Mouse (Mus musculus): Measurements from ENCODE around the gene Sgce.

Sgce gene

GRCm38 (mm10) chr6:4738034-4738629, 8.9 kb downstream of the Sgce start:
- DNase-seq (ENCODE audit: low read depth, low spot score): no peak
- no peaks in the 10 kb centered on the region for H3K36me3 ChIP-seq (ENCODE audit: control insufficient read depth, insufficient read depth, low read length, poor library complexity, severe bottlenecking)
- H3K27me3 ChIP-seq (ENCODE audit: control insufficient read depth, insufficient read depth, low read length, poor library complexity, severe bottlenecking): no peaks in the 10 kb centered on the region

- Histone ChIP-seq H3K36me3 (ENCODE audit: control insufficient read depth, insufficient read depth, low read length, poor library complexity, severe bottlenecking) (no peaks in the 10 kb centered on the region), H3K27me3 (ENCODE audit: control insufficient read depth, insufficient read depth, low read length, poor library complexity, severe bottlenecking) (no peaks in the 10 kb centered on the region)
- DNase-seq (ENCODE audit: low read depth, low spot score): no peak
These were observed 10.6 kb downstream of the Sgce start for GRCm38 (mm10) chr6:4736372-4736771.

- no peaks in the 10 kb centered on the region for H3K36me3 ChIP-seq (ENCODE audit: control insufficient read depth, insufficient read depth, low read length, poor library complexity, severe bottlenecking)
- no peaks in the 10 kb centered on the region for H3K27me3 ChIP-seq (ENCODE audit: control insufficient read depth, insufficient read depth, low read length, poor library complexity, severe bottlenecking)
- no peak for DNase-seq (ENCODE audit: low read depth, low spot score)
These were observed 13.8 kb downstream of the Sgce start for GRCm38 (mm10) chr6:4733208-4733607.

GRCm38 (mm10) chr6:4731675-4732074, 15.3 kb downstream of the Sgce start:
- no peak for DNase-seq (ENCODE audit: low read depth, low spot score)
- Histone ChIP-seq H3K36me3 (ENCODE audit: control insufficient read depth, insufficient read depth, low read length, poor library complexity, severe bottlenecking) (no peaks in the 10 kb centered on the region), H3K27me3 (ENCODE audit: control insufficient read depth, insufficient read depth, low read length, poor library complexity, severe bottlenecking) (no peaks in the 10 kb centered on the region)

GRCm38 (mm10) chr6:4728305-4728704, 18.7 kb downstream of the Sgce start:
- no peaks in the 10 kb centered on the region for H3K27me3 ChIP-seq (ENCODE audit: control insufficient read depth, insufficient read depth, low read length, poor library complexity, severe bottlenecking)
- no peak for DNase-seq (ENCODE audit: low read depth, low spot score)
- H3K36me3 ChIP-seq (ENCODE audit: control insufficient read depth, insufficient read depth, low read length, poor library complexity, severe bottlenecking): no peaks in the 10 kb centered on the region

- no peaks in the 10 kb centered on the region for H3K27me3 ChIP-seq (ENCODE audit: control insufficient read depth, insufficient read depth, low read length, poor library complexity, severe bottlenecking)
- no peaks in the 10 kb centered on the region for H3K36me3 ChIP-seq (ENCODE audit: control insufficient read depth, insufficient read depth, low read length, poor library complexity, severe bottlenecking)
- DNase-seq (ENCODE audit: low read depth, low spot score): no peak
These were observed 22.8 kb downstream of the Sgce start for GRCm38 (mm10) chr6:4723998-4724757.

- no peaks in the 10 kb centered on the region for H3K36me3 ChIP-seq (ENCODE audit: control insufficient read depth, insufficient read depth, low read length, poor library complexity, severe bottlenecking)
- no peaks in the 10 kb centered on the region for H3K27me3 ChIP-seq (ENCODE audit: control insufficient read depth, insufficient read depth, low read length, poor library complexity, severe bottlenecking)
- no peak for DNase-seq (ENCODE audit: low read depth, low spot score)
These were observed 24.3 kb downstream of the Sgce start for GRCm38 (mm10) chr6:4722739-4723138.

- no peaks in the 10 kb centered on the region for H3K27me3 ChIP-seq (ENCODE audit: control insufficient read depth, insufficient read depth, low read length, poor library complexity, severe bottlenecking)
- H3K36me3 ChIP-seq (ENCODE audit: control insufficient read depth, insufficient read depth, low read length, poor library complexity, severe bottlenecking): no peaks in the 10 kb centered on the region
- DNase-seq (ENCODE audit: low read depth, low spot score): no peak
These were observed 24.9 kb downstream of the Sgce start for GRCm38 (mm10) chr6:4722142-4722541.

- no peaks in the 10 kb centered on the region for H3K27me3 ChIP-seq (ENCODE audit: control insufficient read depth, insufficient read depth, low read length, poor library complexity, severe bottlenecking)
- no peaks in the 10 kb centered on the region for H3K36me3 ChIP-seq (ENCODE audit: control insufficient read depth, insufficient read depth, low read length, poor library complexity, severe bottlenecking)
- DNase-seq (ENCODE audit: low read depth, low spot score): no peak
These were observed 29.7 kb downstream of the Sgce start for GRCm38 (mm10) chr6:4717344-4717743.

GRCm38 (mm10) chr6:4716171-4716570, 30.8 kb downstream of the Sgce start:
- Histone ChIP-seq H3K36me3 (ENCODE audit: control insufficient read depth, insufficient read depth, low read length, poor library complexity, severe bottlenecking) (no peaks in the 10 kb centered on the region), H3K27me3 (ENCODE audit: control insufficient read depth, insufficient read depth, low read length, poor library complexity, severe bottlenecking) (no peaks in the 10 kb centered on the region)
- DNase-seq (ENCODE audit: low read depth, low spot score): no peak

- no peaks in the 10 kb centered on the region for H3K36me3 ChIP-seq (ENCODE audit: control insufficient read depth, insufficient read depth, low read length, poor library complexity, severe bottlenecking)
- no peak for DNase-seq (ENCODE audit: low read depth, low spot score)
- H3K27me3 ChIP-seq (ENCODE audit: control insufficient read depth, insufficient read depth, low read length, poor library complexity, severe bottlenecking): no peaks in the 10 kb centered on the region
These were observed 38.0 kb downstream of the Sgce start for GRCm38 (mm10) chr6:4708971-4709370.

GRCm38 (mm10) chr6:4706415-4706814, 40.6 kb downstream of the Sgce start:
- DNase-seq (ENCODE audit: low read depth, low spot score): no peak
- Histone ChIP-seq H3K36me3 (ENCODE audit: control insufficient read depth, insufficient read depth, low read length, poor library complexity, severe bottlenecking) (no peaks in the 10 kb centered on the region), H3K27me3 (ENCODE audit: control insufficient read depth, insufficient read depth, low read length, poor library complexity, severe bottlenecking) (no peaks in the 10 kb centered on the region)

GRCm38 (mm10) chr6:4703908-4704307, 43.1 kb downstream of the Sgce start:
- no peaks in the 10 kb centered on the region for H3K36me3 ChIP-seq (ENCODE audit: control insufficient read depth, insufficient read depth, low read length, poor library complexity, severe bottlenecking)
- no peaks in the 10 kb centered on the region for H3K27me3 ChIP-seq (ENCODE audit: control insufficient read depth, insufficient read depth, low read length, poor library complexity, severe bottlenecking)
- no peak for DNase-seq (ENCODE audit: low read depth, low spot score)

- no peak for DNase-seq (ENCODE audit: low read depth, low spot score)
- Histone ChIP-seq H3K36me3 (ENCODE audit: control insufficient read depth, insufficient read depth, low read length, poor library complexity, severe bottlenecking) (no peaks in the 10 kb centered on the region), H3K27me3 (ENCODE audit: control insufficient read depth, insufficient read depth, low read length, poor library complexity, severe bottlenecking) (no peaks in the 10 kb centered on the region)
These were observed 45.4 kb downstream of the Sgce start for GRCm38 (mm10) chr6:4701641-4702040.

- no peaks in the 10 kb centered on the region for H3K36me3 ChIP-seq (ENCODE audit: control insufficient read depth, insufficient read depth, low read length, poor library complexity, severe bottlenecking)
- no peaks in the 10 kb centered on the region for H3K27me3 ChIP-seq (ENCODE audit: control insufficient read depth, insufficient read depth, low read length, poor library complexity, severe bottlenecking)
- no peak for DNase-seq (ENCODE audit: low read depth, low spot score)
These were observed 51.2 kb downstream of the Sgce start for GRCm38 (mm10) chr6:4695778-4696177.
